Mouse (Mus musculus) hindbrain, embryonic 16.5 days (tissue): Measurements from ENCODE around the gene Prr36. TPM values are rescaled to one million over a fixed set of nuclear protein-coding genes. Genes with fewer than 3 reads are reported as not detected.

Source experiments
- ATAC-seq: fragments of 200-750 bp; cut with Nextera tagmentation; 2 replicates; pipeline ENCODE4 v1.8.0; 2017; ENCODE audit warnings: moderate TSS enrichment, moderate library complexity
- H3K27ac ChIP-seq: fragments of 300-500 bp; sonication (generic); 2 replicates; pipeline ENCODE4 v1.5.1; 2014; ENCODE audit warnings: low read depth, mild to moderate bottlenecking, control low read depth, low read length, moderate library complexity
- H3K27me3 ChIP-seq: fragments of 300-500 bp; sonication (generic); replicated peaks from 2 replicates; pipeline ENCODE4 v1.6.1; 2014; ENCODE audit warnings: low read length; ENCODE audit not compliant: control insufficient read depth, insufficient read depth
- H3K36me3 ChIP-seq: fragments of 300-500 bp; sonication (generic); 2 replicates; pipeline ENCODE4 v1.6.1; 2014; ENCODE audit warnings: mild to moderate bottlenecking, low read length, moderate library complexity, mixed read lengths; ENCODE audit not compliant: control insufficient read depth, insufficient read depth
- H3K4me1 ChIP-seq: fragments of 300-500 bp; sonication (generic); 2 replicates; pipeline ENCODE4 v1.6.1; 2014; ENCODE audit warnings: low read depth, low read length; ENCODE audit not compliant: control insufficient read depth, insufficient read depth
- H3K4me2 ChIP-seq: fragments of 300-500 bp; sonication (generic); 2 replicates; pipeline ENCODE4 v1.6.1; 2014; ENCODE audit warnings: mild to moderate bottlenecking, low read length, control low read depth, moderate library complexity
- H3K4me3 ChIP-seq: fragments of 300-500 bp; sonication (generic); 2 replicates; pipeline ENCODE4 v1.5.1; 2014; ENCODE audit warnings: mild to moderate bottlenecking, low read length, control low read depth, moderate library complexity
- H3K9ac ChIP-seq: fragments of 300-500 bp; sonication (generic); 2 replicates; pipeline ENCODE4 v1.6.1; 2014; ENCODE audit warnings: low read depth, mild to moderate bottlenecking, control low read depth, low read length, moderate library complexity
- H3K9me3 ChIP-seq: fragments of 300-500 bp; sonication (generic); 2 replicates; pipeline ENCODE4 v1.6.1; 2014; ENCODE audit warnings: mild to moderate bottlenecking, low read length, moderate library complexity; ENCODE audit not compliant: control insufficient read depth
- WGBS: fragments of 180-500 bp; shearing (Covaris S2); extraction: QIAGEN DNeasy Blood & Tissue Kit; methylation state at CpG from one replicate; pipeline ENCODE4 v1.1.7; 2014; 5-methylcytosine and 5-hydroxymethylcytosine counted together
- polyA plus RNA-seq: library from polyadenylated mRNA; unstranded; fragments of >200 nt; fragmentation: Nextera tagmentation; extraction: Ambion mirVana; gene quantifications from 2 replicates; pipeline ENCODE4 v1.2.1, GENCODE M21; 2015

Gene Prr36
- 42.8 and 43.2 TPM in 2 replicates for polyA plus RNA-seq

- peak within 1 kb of the TSS; percentile 93 for H3K4me2 ChIP-seq
- H3K27me3 ChIP-seq: no peaks in the 10 kb centered on the region
- under 1% methylated on average over 44 of the region's 44 CpGs for WGBS
- peak; percentile 89 for ATAC-seq
- peaks cover 35% of the 10 kb centered on the region for H3K4me1 ChIP-seq
- no peaks in the 10 kb centered on the region for H3K9me3 ChIP-seq
- H3K9ac ChIP-seq: peak within 1 kb of the TSS; percentile 91
- peak within 1 kb of the TSS; percentile 60 for H3K4me3 ChIP-seq
- peak within 1 kb of the TSS; percentile 94 for H3K27ac ChIP-seq
- H3K36me3 ChIP-seq: peaks cover 3% of the 10 kb centered on the region; the same call in 1 of the 2 replicates
Measured at GRCm38 (mm10) chr8:4216791-4217621, at the start of gene Prr36. Gene Prr36 (minus strand): TSS chr8:4217459.

GRCm38 (mm10) chr8:4265160-4265914, 48.1 kb upstream of the Prr36 start:
- ATAC-seq: no peak
- H3K9ac ChIP-seq: no peak overlapping the region
- H3K4me1 ChIP-seq: no peaks in the 10 kb centered on the region
- WGBS: 92% methylated on average over 15 of the region's 15 CpGs
- H3K36me3 ChIP-seq: peaks cover 45% of the 10 kb centered on the region
- no peak overlapping the region for H3K4me3 ChIP-seq
- H3K9me3 ChIP-seq: no peaks in the 10 kb centered on the region
- no peak overlapping the region for H3K4me2 ChIP-seq
- no peaks in the 10 kb centered on the region for H3K27me3 ChIP-seq
- H3K27ac ChIP-seq: no peak overlapping the region

GRCm38 (mm10) chr8:4263105-4263791, 46.0 kb upstream of the Prr36 start:
- Histone ChIP-seq H3K4me1 (peaks cover 4% of the 10 kb centered on the region), H3K4me2 (no peak overlapping the region), H3K4me3 (no peak overlapping the region), H3K27ac (no peak overlapping the region), H3K27me3 (no peaks in the 10 kb centered on the region), H3K36me3 (peaks cover 36% of the 10 kb centered on the region), H3K9me3 (no peaks in the 10 kb centered on the region), H3K9ac (no peak overlapping the region)
- 86% methylated on average over 8 of the region's 8 CpGs for WGBS
- no peak for ATAC-seq

GRCm38 (mm10) chr8:4259805-4260170, 42.5 kb upstream of the Prr36 start:
- Histone ChIP-seq H3K9ac (no peak overlapping the region), H3K9me3 (no peaks in the 10 kb centered on the region), H3K4me3 (no peak overlapping the region; the same call in 1 of the 2 replicates), H3K4me1 (peaks cover 21% of the 10 kb centered on the region), H3K27ac (peak overlapping the region; percentile 97), H3K4me2 (no peak overlapping the region; the same call in 1 of the 2 replicates), H3K36me3 (peaks cover 32% of the 10 kb centered on the region), H3K27me3 (no peaks in the 10 kb centered on the region)
- ATAC-seq: no peak
- WGBS: 78% methylated on average over 4 of the region's 4 CpGs

- Histone ChIP-seq H3K4me2 (peak within 1 kb of the TSS; percentile 59), H3K36me3 (peaks cover 34% of the 10 kb centered on the region), H3K27ac (peak within 1 kb of the TSS; percentile 97), H3K4me3 (peak within 1 kb of the TSS; percentile 75), H3K4me1 (peaks cover 23% of the 10 kb centered on the region), H3K27me3 (no peaks in the 10 kb centered on the region), H3K9me3 (no peaks in the 10 kb centered on the region), H3K9ac (peak within 1 kb of the TSS; percentile 88)
- 6% methylated on average over 20 of the region's 33 CpGs for WGBS
- peak; percentile 91 for ATAC-seq
Measured at GRCm38 (mm10) chr8:4259125-4259804, 42.0 kb upstream of the Prr36 start, which contains the start of gene Ctxn1. Gene Ctxn1 (minus strand): TSS chr8:4259274.

- peak overlapping the region; percentile 75 for H3K4me3 ChIP-seq
- H3K36me3 ChIP-seq: peaks cover 34% of the 10 kb centered on the region
- peak overlapping the region; percentile 97 for H3K27ac ChIP-seq
- no peaks in the 10 kb centered on the region for H3K9me3 ChIP-seq
- peaks cover 29% of the 10 kb centered on the region for H3K4me1 ChIP-seq
- H3K9ac ChIP-seq: peak overlapping the region; percentile 88
- under 1% methylated on average over 27 of the region's 32 CpGs for WGBS
- ATAC-seq: peak; percentile 74
- H3K4me2 ChIP-seq: peak overlapping the region; percentile 59
- H3K27me3 ChIP-seq: no peaks in the 10 kb centered on the region
Measured at GRCm38 (mm10) chr8:4258678-4259077, 41.4 kb upstream of the Prr36 start.

GRCm38 (mm10) chr8:4258233-4258632, 41.0 kb upstream of the Prr36 start:
- no peaks in the 10 kb centered on the region for H3K9me3 ChIP-seq
- peak overlapping the region; percentile 59 for H3K4me2 ChIP-seq
- H3K36me3 ChIP-seq: peaks cover 34% of the 10 kb centered on the region
- peak overlapping the region; percentile 88 for H3K9ac ChIP-seq
- no peaks in the 10 kb centered on the region for H3K27me3 ChIP-seq
- peaks cover 31% of the 10 kb centered on the region for H3K4me1 ChIP-seq
- peak overlapping the region; percentile 97 for H3K27ac ChIP-seq
- H3K4me3 ChIP-seq: peak overlapping the region; percentile 75
- WGBS: 3% methylated on average over 34 of the region's 35 CpGs
- ATAC-seq: peak; percentile 52

- H3K36me3 ChIP-seq: peaks cover 30% of the 10 kb centered on the region
- H3K4me1 ChIP-seq: peaks cover 33% of the 10 kb centered on the region
- 47% methylated on average over 4 of the region's 4 CpGs for WGBS
- peak overlapping the region; percentile 97 for H3K27ac ChIP-seq
- peak overlapping the region; percentile 59 for H3K4me2 ChIP-seq
- no peaks in the 10 kb centered on the region for H3K9me3 ChIP-seq
- ATAC-seq: no peak
- H3K4me3 ChIP-seq: peak overlapping the region; percentile 75
- H3K27me3 ChIP-seq: no peaks in the 10 kb centered on the region
- peak overlapping the region; percentile 88 for H3K9ac ChIP-seq
Measured at GRCm38 (mm10) chr8:4257350-4257749, 40.1 kb upstream of the Prr36 start.
